10 mouse cellular contexts compared by ENCODE assay signal in the genomic region with DNA sequence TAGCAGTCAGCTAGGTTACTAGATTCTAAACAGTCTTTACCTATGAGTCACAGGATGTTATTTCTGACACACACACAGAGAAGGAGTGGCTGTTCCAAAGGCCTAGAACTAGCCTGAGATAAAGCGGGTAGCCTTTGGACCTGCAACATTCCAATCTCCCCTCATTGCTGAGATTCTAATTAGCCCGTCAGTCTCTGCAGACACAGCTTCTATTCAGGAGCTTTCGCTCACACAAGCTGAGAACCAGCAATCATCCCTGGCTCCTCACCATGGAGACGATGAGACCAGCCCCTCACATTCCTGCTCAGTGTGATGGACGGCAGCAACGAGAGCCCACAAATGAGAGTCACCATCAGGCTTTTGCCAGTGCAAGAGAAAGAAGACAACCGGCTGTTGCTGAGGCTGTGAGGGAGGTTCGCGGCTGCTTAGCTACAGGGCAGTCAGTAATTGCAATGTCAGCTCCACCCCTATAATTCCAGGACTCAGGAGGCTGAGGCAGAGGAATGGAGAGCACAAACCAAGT. TPM values are rescaled to one million over a fixed set of nuclear protein-coding genes. Genes with fewer than 3 reads are reported as not detected.
DNase-seq lines count a peak whose midpoint lies in the region; ATAC-seq lines count a peak whose summit lies in the region.
"Had no signal": no experiment of that assay in that cellular context is flagged by ENCODE, and none has a peak within 500 bp of the region (broad histone marks: within the 10 kb centered on the region; RNA-seq: fewer than 3 reads in every experiment).

No protein-coding gene starts in this region.

- peak; percentile 93 for ATAC-seq in forebrain, embryonic 12.5 days (ENCODE audit: low FRiP score)
- ATAC-seq in midbrain, embryonic 11.5 days (ENCODE audit: low FRiP score), result peak; percentile 88

- peak; percentile 23 for DNase-seq in urinary bladder, postnatal 14 days (ENCODE audit: low spot score)
- DNase-seq in urinary bladder, adult 2 months (ENCODE audit: low spot score), result no peak
- DNase-seq in midbrain, embryonic 11.5 days (ENCODE audit: low spot score, missing footprints), result peak; percentile 86
- DNase-seq in yolk sac, embryonic 10.5 days (ENCODE audit: low spot score), result peak; percentile 79
- no peak for DNase-seq in adrenal gland, postnatal 25 days
- DNase-seq in c-Kit-positive CD71-positive TER-119-positive erythroid progenitor cells, embryonic 14.5 days (ENCODE audit: low spot score), result no peak
- no peak for DNase-seq in cerebellum, adult 11 months

- no peaks in the 10 kb centered on the region for H3K9me3 ChIP-seq in forebrain, embryonic 12.5 days
- H3K9me3 ChIP-seq in midbrain, embryonic 11.5 days (ENCODE audit: control insufficient read depth, low read length), result no peaks in the 10 kb centered on the region

- WGBS in forebrain, embryonic 12.5 days, result 2% methylated on average over 9 of the region's 9 CpGs
- WGBS in midbrain, embryonic 11.5 days, result 4% methylated on average over 9 of the region's 9 CpGs

- H3K9ac ChIP-seq in forebrain, embryonic 12.5 days, result no peak overlapping the region
- H3K9ac ChIP-seq in midbrain, embryonic 11.5 days (ENCODE audit: low read length), result 0 out of 2 replicates have a peak overlapping the region, but pooled peaks have one; percentile 24

- H3K4me1 ChIP-seq in forebrain, embryonic 12.5 days, result peaks cover 22% of the 10 kb centered on the region
- peaks cover 4% of the 10 kb centered on the region; the same call in 1 of the 2 replicates for H3K4me1 ChIP-seq in midbrain, embryonic 11.5 days (ENCODE audit: control insufficient read depth, insufficient read depth, low read length)

- peak overlapping the region; percentile 32 for H3K4me2 ChIP-seq in forebrain, embryonic 12.5 days
- no peak overlapping the region for H3K4me2 ChIP-seq in midbrain, embryonic 11.5 days

- no peaks in the 10 kb centered on the region for H3K27me3 ChIP-seq in forebrain, embryonic 12.5 days
- no peaks in the 10 kb centered on the region for H3K27me3 ChIP-seq in midbrain, embryonic 11.5 days (ENCODE audit: control insufficient read depth, insufficient read depth, low read length)

- H3K4me3 ChIP-seq in forebrain, embryonic 12.5 days (replicated peaks), result no peak overlapping the region
- H3K4me3 ChIP-seq in midbrain, embryonic 11.5 days (ENCODE audit: low read depth, low read length), result no peak overlapping the region

- peak overlapping the region; percentile 74 for H3K27ac ChIP-seq in forebrain, embryonic 12.5 days
- H3K27ac ChIP-seq in midbrain, embryonic 11.5 days (ENCODE audit: low read depth, low read length), result no peak overlapping the region

- H3K36me3 ChIP-seq in forebrain, embryonic 12.5 days (replicated peaks), result no peaks in the 10 kb centered on the region
- H3K36me3 ChIP-seq in midbrain, embryonic 11.5 days (ENCODE audit: control insufficient read depth, insufficient read depth, low read length), result no peaks in the 10 kb centered on the region

RNA-seq across cellular contexts. Expression of a gene that starts 6.8 kb away (rescaled TPM):
- 54.9 and 63.5 TPM in 2 replicates for polyA plus RNA-seq in urinary bladder, adult 2 months (2012; rRNA removed)
- polyA plus RNA-seq in forebrain, embryonic 12.5 days (2016; fragmentation: Nextera tagmentation; extraction: Ambion mirVana), result 11.0 and 13.8 TPM in 2 replicates
- polyA plus RNA-seq in midbrain, embryonic 11.5 days (2014; fragmentation: Nextera tagmentation; extraction: Ambion mirVana), result 13.7 and 13.8 TPM in 2 replicates
- total RNA-seq in adrenal gland, postnatal 25 days (2021), result 130 and 177 TPM in 2 replicates

RNA-seq across cellular contexts. Expression of a gene that starts 11.3 kb away (rescaled TPM):
- not detected in 2 replicates for polyA plus RNA-seq in urinary bladder, adult 2 months (2012; rRNA removed)
- polyA plus RNA-seq in forebrain, embryonic 12.5 days (2016; fragmentation: Nextera tagmentation; extraction: Ambion mirVana), result not detected in 2 replicates
- polyA plus RNA-seq in midbrain, embryonic 11.5 days (2014; fragmentation: Nextera tagmentation; extraction: Ambion mirVana), result not detected in 2 replicates
- not detected in 2 replicates for total RNA-seq in adrenal gland, postnatal 25 days (2021)
- total RNA-seq: adrenal gland, postnatal 4 days; left cerebral cortex, postnatal 36 days had no signal

Comparison
In these comparisons a context has a peak if more than half of its experiments do, and no peak if none do; other contexts are left out.
1. DNase-seq: peak in urinary bladder, postnatal 14 days (single experiment), midbrain, embryonic 11.5 days (single experiment) and yolk sac, embryonic 10.5 days (single experiment); none in urinary bladder, adult 2 months (single experiment), adrenal gland, postnatal 25 days (single experiment), c-Kit-positive CD71-positive TER-119-positive erythroid progenitor cells, embryonic 14.5 days (single experiment) and cerebellum, adult 11 months (single experiment).